Mouse (Mus musculus): ENCODE results near the gene Zfp866. TPM values are rescaled to one million over a fixed set of nuclear protein-coding genes. Genes with fewer than 3 reads are reported as not detected.

Gene Zfp866
- polyA plus RNA-seq, 1 experiment from 2014 or later: 28.9 TPM

DNA sequence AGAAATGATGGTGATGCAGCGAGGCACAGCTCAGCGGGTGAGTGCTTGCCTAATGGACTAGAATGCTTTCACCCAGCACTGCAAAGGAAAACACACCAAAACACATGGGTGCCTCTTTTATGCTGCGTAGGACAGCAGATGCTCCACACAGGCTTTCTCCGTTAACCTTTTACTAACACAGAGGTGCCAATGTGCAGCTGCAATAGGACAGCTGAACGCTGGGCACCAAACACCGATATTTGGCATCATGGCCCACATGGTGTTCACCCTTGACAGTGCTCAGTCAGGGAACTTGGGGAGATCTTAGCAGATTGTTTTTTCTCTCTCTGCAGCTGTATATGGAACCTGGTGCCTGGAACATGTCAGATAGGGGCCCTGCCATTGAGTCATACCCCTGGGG is 3.9 kb upstream of the Zfp866 start:
- Histone ChIP-seq H3K4me1 (peaks cover 17% of the 10 kb centered on the region), H3K4me3 (no peak overlapping the region), H3K27me3 (no peaks in the 10 kb centered on the region), H3K9ac (no peak overlapping the region), H3K9me3 (no peaks in the 10 kb centered on the region), H3K27ac (no peak overlapping the region), H3K4me2 (no peak overlapping the region), H3K36me3 (peaks cover 65% of the 10 kb centered on the region)
- no peak for ATAC-seq (ENCODE audit: insufficient number of reproducible peaks, low FRiP score, low TSS enrichment, low read depth)
- WGBS: 92% methylated on average over 6 of the region's 6 CpGs

DNA sequence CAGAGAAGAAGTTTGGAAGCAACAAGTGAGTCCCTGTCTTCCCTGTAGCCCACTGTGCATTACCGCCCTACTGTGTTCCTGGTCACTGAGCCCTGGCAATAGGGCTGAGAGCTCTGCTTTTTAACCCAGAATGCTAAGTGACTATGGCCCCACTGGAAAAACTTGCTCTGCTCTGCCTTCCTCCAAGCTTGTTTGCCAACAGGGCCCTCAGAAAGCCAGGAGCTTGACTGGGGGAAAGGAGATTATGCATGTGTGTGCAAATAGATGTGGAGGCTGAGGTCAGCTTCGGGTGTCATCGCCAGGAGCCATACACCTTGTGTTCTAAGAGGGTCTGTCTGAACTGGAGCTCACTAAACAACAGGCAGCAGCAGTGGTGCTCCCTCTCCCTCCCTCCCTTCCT is 3.1 kb upstream of the Zfp866 start:
- Histone ChIP-seq H3K4me1 (peaks cover 17% of the 10 kb centered on the region), H3K36me3 (peaks cover 57% of the 10 kb centered on the region), H3K9ac (no peak overlapping the region), H3K27me3 (no peaks in the 10 kb centered on the region), H3K4me3 (no peak overlapping the region), H3K9me3 (no peaks in the 10 kb centered on the region), H3K27ac (no peak overlapping the region), H3K4me2 (no peak overlapping the region)
- no peak for ATAC-seq (ENCODE audit: insufficient number of reproducible peaks, low FRiP score, low TSS enrichment, low read depth)
- 95% methylated on average over 3 of the region's 3 CpGs for WGBS

- no peak for ATAC-seq (ENCODE audit: insufficient number of reproducible peaks, low FRiP score, low TSS enrichment, low read depth)
- Histone ChIP-seq H3K9ac (no peak overlapping the region), H3K4me1 (peaks cover 17% of the 10 kb centered on the region), H3K27me3 (no peaks in the 10 kb centered on the region), H3K36me3 (peaks cover 52% of the 10 kb centered on the region), H3K4me3 (no peak overlapping the region), H3K4me2 (no peak overlapping the region), H3K9me3 (no peaks in the 10 kb centered on the region), H3K27ac (no peak overlapping the region)
- 92% methylated on average over 4 of the region's 4 CpGs for WGBS
Observed at GRCm38 (mm10) chr8:69793666-69794065, 2.7 kb upstream of the Zfp866 start.

DNA sequence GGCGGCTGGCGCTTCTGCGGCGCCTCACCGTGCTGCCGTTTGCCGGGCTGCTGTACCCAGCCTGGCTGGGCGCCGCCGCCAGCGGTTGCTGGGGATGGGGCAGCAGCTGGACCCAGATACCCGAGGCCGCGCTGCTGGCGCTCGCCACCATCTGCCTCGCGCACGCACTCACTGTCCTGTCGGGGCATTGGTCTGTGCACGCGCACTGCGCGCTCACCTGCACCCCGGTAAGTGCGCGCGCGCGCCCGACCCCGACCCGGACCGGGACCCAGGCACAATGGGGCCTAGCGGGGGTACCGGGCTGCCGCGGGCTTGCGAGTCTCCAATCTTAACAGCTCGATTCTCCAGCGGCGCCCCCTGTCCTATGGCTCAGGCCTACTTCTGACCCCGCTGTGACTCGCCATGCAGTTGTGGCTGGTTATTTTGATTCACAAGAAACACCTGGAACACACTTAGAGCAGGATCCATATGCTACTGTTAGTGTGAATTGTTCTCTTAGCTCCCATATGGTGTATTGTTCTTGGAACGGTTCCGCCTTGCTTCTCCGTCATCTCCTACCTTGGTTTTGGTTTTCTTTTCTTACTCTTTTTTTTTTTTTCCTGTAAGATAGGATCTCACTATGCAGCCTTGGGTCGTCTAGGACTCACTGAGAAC is 564 bp upstream of the Zfp866 start:
- H3K9ac ChIP-seq: peak overlapping the region; percentile 88
- under 1% methylated on average over 43 of the region's 48 CpGs for WGBS

GRCm38 (mm10) chr8:69790364-69790763 is 614 bp downstream of the Zfp866 start:
- H3K27ac ChIP-seq: peak overlapping the region; percentile 94
- no peaks in the 10 kb centered on the region for H3K9me3 ChIP-seq
- H3K27me3 ChIP-seq: no peaks in the 10 kb centered on the region
- peaks cover 17% of the 10 kb centered on the region for H3K4me1 ChIP-seq
- H3K4me2 ChIP-seq: peak overlapping the region; percentile 68
- WGBS: 33% methylated on average over 11 of the region's 11 CpGs
- H3K4me3 ChIP-seq: peak overlapping the region; percentile 79
- H3K36me3 ChIP-seq: peaks cover 19% of the 10 kb centered on the region
- no peak for ATAC-seq (ENCODE audit: insufficient number of reproducible peaks, low FRiP score, low TSS enrichment, low read depth)
- peak overlapping the region; percentile 88 for H3K9ac ChIP-seq

More for the DNA sequence above, 564 bp upstream of the Zfp866 start:
- Histone ChIP-seq H3K4me1 (peaks cover 17% of the 10 kb centered on the region), H3K36me3 (peaks cover 31% of the 10 kb centered on the region), H3K9me3 (no peaks in the 10 kb centered on the region), H3K27ac (peak overlapping the region; percentile 94), H3K27me3 (no peaks in the 10 kb centered on the region), H3K4me2 (peak overlapping the region; percentile 68), H3K4me3 (peak overlapping the region; percentile 79)
- ATAC-seq (ENCODE audit: insufficient number of reproducible peaks, low FRiP score, low TSS enrichment, low read depth): peak; percentile 68; the same call in 1 of the 2 replicates

- Histone ChIP-seq H3K27me3 (no peaks in the 10 kb centered on the region), H3K4me1 (peaks cover 17% of the 10 kb centered on the region), H3K9me3 (no peaks in the 10 kb centered on the region), H3K4me2 (peak overlapping the region; percentile 68), H3K4me3 (0 out of 2 replicates have a peak overlapping the region, but pooled peaks have one; percentile 79), H3K27ac (no peak overlapping the region), H3K9ac (no peak overlapping the region), H3K36me3 (peaks cover 13% of the 10 kb centered on the region)
- no peak for ATAC-seq (ENCODE audit: insufficient number of reproducible peaks, low FRiP score, low TSS enrichment, low read depth)
- WGBS: 65% methylated on average over 5 of the region's 5 CpGs
Observed at GRCm38 (mm10) chr8:69789731-69790130, 1.2 kb downstream of the Zfp866 start.

DNA sequence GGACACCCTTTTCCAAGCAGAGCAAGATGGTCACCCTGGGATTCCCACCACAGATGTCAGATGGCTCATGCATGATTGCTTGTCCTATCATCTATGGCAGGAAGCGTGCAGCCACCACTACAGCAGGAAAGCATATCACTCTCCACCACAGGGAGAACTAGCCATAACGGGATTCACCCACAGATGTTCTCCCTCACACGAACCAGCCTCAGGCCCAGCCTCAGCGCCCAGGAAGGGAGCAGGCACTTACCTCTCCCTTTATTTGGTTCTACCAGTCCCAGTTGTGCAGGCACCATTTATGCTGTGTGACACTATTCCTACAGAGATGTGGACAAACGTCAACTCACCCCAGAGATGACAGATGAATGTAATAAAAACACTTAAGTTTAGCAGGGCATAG is 1.9 kb downstream of the Zfp866 start:
- WGBS: 85% methylated on average over 5 of the region's 5 CpGs

DNA sequence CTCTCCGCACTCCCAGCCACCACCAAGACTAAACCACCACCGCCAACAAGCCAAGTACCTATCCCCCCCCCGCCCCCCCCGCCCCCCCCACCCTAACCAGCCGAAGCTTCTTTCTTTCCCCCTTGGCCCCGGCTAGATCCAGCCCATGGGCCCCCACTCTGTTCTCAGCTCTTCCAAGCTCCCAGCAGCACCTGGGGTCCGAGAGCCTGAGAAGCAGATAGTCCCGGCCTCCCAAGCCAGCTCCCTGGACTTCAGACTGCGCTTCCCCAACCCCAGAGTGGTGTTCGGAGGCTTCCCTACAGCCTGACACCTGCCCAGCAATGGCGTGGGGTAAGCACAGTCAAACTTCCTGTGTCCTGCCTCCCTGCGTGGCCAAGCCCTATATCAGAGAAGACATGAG is 13.9 kb downstream of the Zfp866 start:
- Histone ChIP-seq H3K9me3 (no peaks in the 10 kb centered on the region), H3K27ac (no peak overlapping the region), H3K4me3 (no peak overlapping the region), H3K36me3 (no peaks in the 10 kb centered on the region), H3K27me3 (no peaks in the 10 kb centered on the region), H3K4me1 (peaks cover 13% of the 10 kb centered on the region), H3K4me2 (no peak overlapping the region), H3K9ac (no peak overlapping the region)
- no peak for ATAC-seq (ENCODE audit: insufficient number of reproducible peaks, low FRiP score, low TSS enrichment, low read depth)
- 67% methylated on average over 12 of the region's 12 CpGs for WGBS

More for the DNA sequence above, 1.9 kb downstream of the Zfp866 start:
- Histone ChIP-seq H3K27ac (no peak overlapping the region), H3K9me3 (no peaks in the 10 kb centered on the region), H3K4me3 (no peak overlapping the region), H3K36me3 (peaks cover 7% of the 10 kb centered on the region), H3K9ac (no peak overlapping the region), H3K27me3 (no peaks in the 10 kb centered on the region), H3K4me2 (no peak overlapping the region), H3K4me1 (peaks cover 17% of the 10 kb centered on the region)
- no peak for ATAC-seq (ENCODE audit: insufficient number of reproducible peaks, low FRiP score, low TSS enrichment, low read depth)

- Histone ChIP-seq H3K4me1 (peaks cover 17% of the 10 kb centered on the region), H3K9ac (no peak overlapping the region), H3K4me2 (peak overlapping the region; percentile 36), H3K9me3 (no peaks in the 10 kb centered on the region), H3K27ac (peak overlapping the region; percentile 100; the same call in 1 of the 2 replicates), H3K4me3 (peak overlapping the region; percentile 74), H3K36me3 (peaks cover 3% of the 10 kb centered on the region; the same call in 1 of the 2 replicates), H3K27me3 (no peaks in the 10 kb centered on the region)
- 40% methylated on average over 2 of the region's 2 CpGs for WGBS
- no peak for ATAC-seq (ENCODE audit: insufficient number of reproducible peaks, low FRiP score, low TSS enrichment, low read depth)
Observed at GRCm38 (mm10) chr8:69775149-69775534, 15.8 kb downstream of the Zfp866 start.

DNA sequence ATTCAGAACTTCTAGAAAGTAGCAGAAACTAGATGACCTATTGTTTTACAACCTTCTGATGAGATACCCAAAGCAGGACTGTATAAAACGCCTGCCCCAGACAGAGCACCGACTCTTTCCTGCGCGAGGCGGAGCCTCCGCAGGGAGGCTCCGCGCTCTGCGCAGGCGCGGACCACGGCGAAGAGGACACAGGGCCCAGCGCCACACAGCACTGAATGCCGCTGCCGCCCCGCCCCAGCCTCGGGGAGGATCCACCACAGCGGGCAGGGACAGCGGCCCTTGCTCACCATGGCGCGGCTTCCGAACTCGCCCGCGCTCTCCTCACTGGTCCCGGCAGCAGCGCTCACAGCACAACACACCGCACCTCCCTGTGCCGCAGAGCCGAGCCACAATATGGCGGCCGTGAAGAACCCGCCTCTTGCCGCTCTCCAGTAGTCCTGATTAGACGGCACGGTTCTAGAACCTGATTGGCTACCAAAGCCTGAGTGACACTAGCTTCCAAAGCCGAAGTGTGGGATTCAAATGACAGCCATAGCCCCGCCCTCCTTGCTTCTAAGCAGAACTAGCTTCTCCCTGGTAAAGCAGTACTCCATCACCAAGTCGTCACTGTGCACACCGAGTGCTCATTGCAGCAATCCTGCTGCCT is 16.4 kb downstream of the Zfp866 start, which contains the start of gene Gm20422:
TSS of gene Gm20422 (minus strand) at position 384 of the 646 bp plus-strand sequence.
- H3K4me2 ChIP-seq: peak within 1 kb of the TSS; percentile 50
- peak within 1 kb of the TSS; percentile 74 for H3K4me3 ChIP-seq
- peak; percentile 99 for ATAC-seq (ENCODE audit: insufficient number of reproducible peaks, low FRiP score, low TSS enrichment, low read depth)
- H3K4me1 ChIP-seq: peaks cover 17% of the 10 kb centered on the region
- H3K9me3 ChIP-seq: no peaks in the 10 kb centered on the region
- under 1% methylated on average over 41 of the region's 41 CpGs for WGBS
- peaks cover 8% of the 10 kb centered on the region; the same call in 1 of the 2 replicates for H3K36me3 ChIP-seq
- H3K27me3 ChIP-seq: no peaks in the 10 kb centered on the region
- peak within 1 kb of the TSS; percentile 94 for H3K9ac ChIP-seq
- peak within 1 kb of the TSS; percentile 100 for H3K27ac ChIP-seq

GRCm38 (mm10) chr8:69772106-69772505 is 18.9 kb downstream of the Zfp866 start:
- Histone ChIP-seq H3K4me3 (no peak overlapping the region), H3K36me3 (peaks cover 31% of the 10 kb centered on the region), H3K4me1 (peaks cover 17% of the 10 kb centered on the region), H3K9ac (no peak overlapping the region), H3K27ac (no peak overlapping the region), H3K9me3 (no peaks in the 10 kb centered on the region), H3K4me2 (no peak overlapping the region), H3K27me3 (no peaks in the 10 kb centered on the region)
- no peak for ATAC-seq (ENCODE audit: insufficient number of reproducible peaks, low FRiP score, low TSS enrichment, low read depth)
- 73% methylated on average over 2 of the region's 2 CpGs for WGBS

DNA sequence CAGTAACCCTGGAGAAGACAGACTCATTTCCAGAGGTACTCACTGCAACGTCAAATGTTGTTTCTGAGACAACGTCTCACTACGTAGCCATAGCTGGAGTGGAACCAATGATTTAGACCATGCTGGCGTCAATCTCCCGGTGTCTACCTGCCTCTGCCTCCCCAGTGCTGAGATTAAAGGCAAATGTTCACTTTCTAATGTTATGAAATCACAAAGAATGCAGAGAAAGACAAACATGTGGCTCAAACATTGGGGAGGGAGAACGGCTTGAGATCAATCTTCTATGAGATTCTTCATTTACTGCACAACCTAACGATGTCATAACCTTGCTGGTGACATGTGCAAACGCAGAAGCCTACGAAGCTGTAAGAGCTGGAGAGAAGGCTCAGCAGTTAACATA is 19.8 kb downstream of the Zfp866 start:
- peaks cover 17% of the 10 kb centered on the region for H3K4me1 ChIP-seq
- 68% methylated on average over 9 of the region's 9 CpGs for WGBS
- H3K27me3 ChIP-seq: no peaks in the 10 kb centered on the region
- H3K36me3 ChIP-seq: peaks cover 40% of the 10 kb centered on the region
- H3K9me3 ChIP-seq: no peaks in the 10 kb centered on the region
- no peak overlapping the region for H3K27ac ChIP-seq
- no peak overlapping the region for H3K9ac ChIP-seq
- no peak overlapping the region for H3K4me2 ChIP-seq
- ATAC-seq (ENCODE audit: insufficient number of reproducible peaks, low FRiP score, low TSS enrichment, low read depth): no peak
- no peak overlapping the region for H3K4me3 ChIP-seq
